Mouse (Mus musculus): ENCODE measurements around the gene Arfgef3.

GRCm38 (mm10) chr10:18646035-18646434 lies 97.7 kb downstream of the Arfgef3 start:
- TF ChIP-seq CTCF (IDR thresholded peaks at IDR 0.05; ENCODE audit: insufficient read depth, low read depth, low read length) (no peak), POLR2A (IDR thresholded peaks at IDR 0.05; ENCODE audit: insufficient read depth, low read depth, low read length) (no peak)

All from olfactory bulb, adult 2 months (tissue).